Mouse (Mus musculus) midbrain, embryonic 11.5 days (tissue): ENCODE results near the gene Acsl3. TPM values are rescaled to one million over a fixed set of nuclear protein-coding genes. Genes with fewer than 3 reads are reported as not detected.
A peak's percentile ranks its signal among the peaks of the same experiment; 100 is the strongest.

Experiments
- ATAC-seq: fragments of 200-750 bp; cut with Nextera tagmentation; 2 replicates; pipeline ENCODE4 v1.8.0; 2017; ENCODE audit warnings: moderate TSS enrichment, moderate library complexity; ENCODE audit not compliant: low FRiP score
- DNase-seq: peaks from one replicate; pipeline ENCODE4 v3.0.0; 2015; ENCODE audit warnings: low spot score; ENCODE audit errors: missing footprints
- H3K27ac ChIP-seq: fragments of 300-500 bp; sonication (generic); 2 replicates; pipeline ENCODE4 v1.5.1; 2014; ENCODE audit warnings: low read depth, low read length
- H3K27me3 ChIP-seq: fragments of 300-500 bp; sonication (generic); 2 replicates; pipeline ENCODE4 v1.6.1; 2014; ENCODE audit warnings: mild to moderate bottlenecking, low read length, moderate library complexity, mixed read lengths; ENCODE audit not compliant: control insufficient read depth, insufficient read depth
- H3K36me3 ChIP-seq: fragments of 300-500 bp; sonication (generic); 2 replicates; pipeline ENCODE4 v1.6.1; 2014; ENCODE audit warnings: mild to moderate bottlenecking, low read length, moderate library complexity, mixed read lengths; ENCODE audit not compliant: control insufficient read depth, insufficient read depth
- H3K4me1 ChIP-seq: fragments of 300-500 bp; sonication (generic); 2 replicates; pipeline ENCODE4 v1.6.1; 2014; ENCODE audit warnings: low read length; ENCODE audit not compliant: control insufficient read depth, insufficient read depth
- H3K4me2 ChIP-seq: fragments of 300-500 bp; sonication (generic); 2 replicates; pipeline ENCODE4 v1.6.1; 2014; ENCODE audit warnings: mild to moderate bottlenecking, moderate library complexity
- H3K4me3 ChIP-seq: fragments of 300-500 bp; sonication (generic); 2 replicates; pipeline ENCODE4 v1.5.1; 2014; ENCODE audit warnings: low read depth, low read length
- H3K9ac ChIP-seq: fragments of 300-500 bp; sonication (generic); 2 replicates; pipeline ENCODE4 v1.6.1; 2014; ENCODE audit warnings: low read length
- H3K9me3 ChIP-seq: fragments of 300-500 bp; sonication (generic); 2 replicates; pipeline ENCODE4 v1.6.1; 2016; ENCODE audit warnings: low read length; ENCODE audit not compliant: control insufficient read depth
- WGBS: fragments of 180-500 bp; shearing (Covaris S2); extraction: QIAGEN DNeasy Blood & Tissue Kit; methylation state at CpG from one replicate; pipeline ENCODE4 v1.1.7; 2014; 5-methylcytosine and 5-hydroxymethylcytosine counted together
- polyA plus RNA-seq: library from polyadenylated mRNA; unstranded; fragments of >200 nt; fragmentation: Nextera tagmentation; extraction: Ambion mirVana; gene quantifications from 2 replicates; pipeline ENCODE4 v1.2.1, GENCODE M21; 2014

The Acsl3 gene
- polyA plus RNA-seq, 1 experiment from 2014 or later, result 97.9 TPM

GRCm38 (mm10) chr1:78647317-78647885 lies 10.2 kb upstream of the Acsl3 start:
- no peak for ATAC-seq
- H3K4me2 ChIP-seq, result no peak overlapping the region
- no peaks in the 10 kb centered on the region for H3K36me3 ChIP-seq
- DNase-seq, result no peak
- H3K27ac ChIP-seq, result no peak overlapping the region
- no peak overlapping the region for H3K9ac ChIP-seq
- H3K4me3 ChIP-seq, result no peak overlapping the region
- H3K4me1 ChIP-seq, result 0 out of 2 replicates have a peak, but pooled peaks cover 4% of the 10 kb centered on the region
- WGBS, result 66% methylated on average over 8 of the region's 8 CpGs
- no peaks in the 10 kb centered on the region for H3K27me3 ChIP-seq
- no peaks in the 10 kb centered on the region for H3K9me3 ChIP-seq

GRCm38 (mm10) chr1:78649269-78650061 lies 8.2 kb upstream of the Acsl3 start:
- ATAC-seq, result peak; percentile 73
- H3K27ac ChIP-seq, result no peak overlapping the region
- 0 out of 2 replicates have a peak, but pooled peaks cover 4% of the 10 kb centered on the region for H3K4me1 ChIP-seq
- no peak overlapping the region for H3K4me2 ChIP-seq
- no peak overlapping the region for H3K4me3 ChIP-seq
- no peaks in the 10 kb centered on the region for H3K36me3 ChIP-seq
- WGBS, result 41% methylated on average over 6 of the region's 6 CpGs
- DNase-seq, result peak; percentile 87
- no peaks in the 10 kb centered on the region for H3K9me3 ChIP-seq
- no peak overlapping the region for H3K9ac ChIP-seq
- H3K27me3 ChIP-seq, result no peaks in the 10 kb centered on the region

GRCm38 (mm10) chr1:78656472-78656871 lies 1.2 kb upstream of the Acsl3 start:
- WGBS, result 9% methylated on average over 2 of the region's 2 CpGs
- no peak for ATAC-seq
- H3K27me3 ChIP-seq, result no peaks in the 10 kb centered on the region
- no peak overlapping the region for H3K4me2 ChIP-seq
- H3K4me3 ChIP-seq, result no peak overlapping the region
- peaks cover 25% of the 10 kb centered on the region for H3K4me1 ChIP-seq
- no peaks in the 10 kb centered on the region for H3K9me3 ChIP-seq
- no peak for DNase-seq
- no peak overlapping the region for H3K27ac ChIP-seq
- H3K9ac ChIP-seq, result no peak overlapping the region
- no peaks in the 10 kb centered on the region for H3K36me3 ChIP-seq

- Histone ChIP-seq H3K9ac (peak overlapping the region; percentile 52), H3K27me3 (no peaks in the 10 kb centered on the region), H3K4me1 (peaks cover 25% of the 10 kb centered on the region), H3K4me2 (peak overlapping the region; percentile 45), H3K9me3 (no peaks in the 10 kb centered on the region), H3K4me3 (peak overlapping the region; percentile 96), H3K27ac (peak overlapping the region; percentile 97), H3K36me3 (no peaks in the 10 kb centered on the region)
- peak; percentile 90 for DNase-seq
- no peak for ATAC-seq
- WGBS, result 31% methylated on average over 22 of the region's 22 CpGs
These were observed 500 bp upstream of the Acsl3 start for GRCm38 (mm10) chr1:78657021-78657629.

GRCm38 (mm10) chr1:78658441-78659269 lies 1.0 kb downstream of the Acsl3 start:
- Histone ChIP-seq H3K36me3 (no peaks in the 10 kb centered on the region), H3K27ac (peak overlapping the region; percentile 97), H3K4me1 (peaks cover 25% of the 10 kb centered on the region), H3K4me2 (peak overlapping the region; percentile 62), H3K9ac (peak overlapping the region; percentile 98), H3K27me3 (no peaks in the 10 kb centered on the region), H3K4me3 (peak overlapping the region; percentile 96), H3K9me3 (no peaks in the 10 kb centered on the region)
- peak; percentile 95 for DNase-seq
- peak; percentile 2; the same call in 1 of the 2 replicates for ATAC-seq
- WGBS, result under 1% methylated on average over 20 of the region's 20 CpGs

- Histone ChIP-seq H3K27me3 (no peaks in the 10 kb centered on the region), H3K4me2 (peak overlapping the region; percentile 62), H3K27ac (no peak overlapping the region), H3K9me3 (no peaks in the 10 kb centered on the region), H3K9ac (peak overlapping the region; percentile 98), H3K4me1 (peaks cover 25% of the 10 kb centered on the region), H3K36me3 (peaks cover 4% of the 10 kb centered on the region; the same call in 1 of the 2 replicates), H3K4me3 (peak overlapping the region; percentile 96)
- ATAC-seq (no peak), DNase-seq (no peak)
- 40% methylated on average over 4 of the region's 4 CpGs for WGBS
These were observed 1.7 kb downstream of the Acsl3 start for GRCm38 (mm10) chr1:78659270-78659823.

GRCm38 (mm10) chr1:78664326-78664725 lies 6.7 kb downstream of the Acsl3 start:
- Histone ChIP-seq H3K9me3 (no peaks in the 10 kb centered on the region), H3K4me3 (no peak overlapping the region), H3K9ac (no peak overlapping the region), H3K36me3 (peaks cover 8% of the 10 kb centered on the region; the same call in 1 of the 2 replicates), H3K4me2 (no peak overlapping the region), H3K27ac (no peak overlapping the region), H3K27me3 (no peaks in the 10 kb centered on the region), H3K4me1 (peaks cover 19% of the 10 kb centered on the region)
- 91% methylated on average over 4 of the region's 4 CpGs for WGBS
- ATAC-seq (no peak), DNase-seq (no peak)

GRCm38 (mm10) chr1:78665954-78666499 lies 8.4 kb downstream of the Acsl3 start:
- DNase-seq, result no peak
- Histone ChIP-seq H3K27ac (no peak overlapping the region), H3K27me3 (no peaks in the 10 kb centered on the region), H3K9ac (no peak overlapping the region), H3K9me3 (no peaks in the 10 kb centered on the region), H3K4me1 (peaks cover 4% of the 10 kb centered on the region), H3K4me3 (no peak overlapping the region), H3K4me2 (no peak overlapping the region), H3K36me3 (peaks cover 8% of the 10 kb centered on the region; the same call in 1 of the 2 replicates)
- 97% methylated on average over 9 of the region's 9 CpGs for whole genome bisulfite sequencing
- no peak for ATAC-seq
